Mouse (Mus musculus): ENCODE measurements around the gene Pamr1. TPM values are rescaled to one million over a fixed set of nuclear protein-coding genes. Genes with fewer than 3 reads are reported as not detected.

The Pamr1 gene
- 4.1 and 4.5 TPM in 2 replicates for polyA plus RNA-seq (2015; fragmentation: Nextera tagmentation; extraction: Ambion mirVana)

DNA sequence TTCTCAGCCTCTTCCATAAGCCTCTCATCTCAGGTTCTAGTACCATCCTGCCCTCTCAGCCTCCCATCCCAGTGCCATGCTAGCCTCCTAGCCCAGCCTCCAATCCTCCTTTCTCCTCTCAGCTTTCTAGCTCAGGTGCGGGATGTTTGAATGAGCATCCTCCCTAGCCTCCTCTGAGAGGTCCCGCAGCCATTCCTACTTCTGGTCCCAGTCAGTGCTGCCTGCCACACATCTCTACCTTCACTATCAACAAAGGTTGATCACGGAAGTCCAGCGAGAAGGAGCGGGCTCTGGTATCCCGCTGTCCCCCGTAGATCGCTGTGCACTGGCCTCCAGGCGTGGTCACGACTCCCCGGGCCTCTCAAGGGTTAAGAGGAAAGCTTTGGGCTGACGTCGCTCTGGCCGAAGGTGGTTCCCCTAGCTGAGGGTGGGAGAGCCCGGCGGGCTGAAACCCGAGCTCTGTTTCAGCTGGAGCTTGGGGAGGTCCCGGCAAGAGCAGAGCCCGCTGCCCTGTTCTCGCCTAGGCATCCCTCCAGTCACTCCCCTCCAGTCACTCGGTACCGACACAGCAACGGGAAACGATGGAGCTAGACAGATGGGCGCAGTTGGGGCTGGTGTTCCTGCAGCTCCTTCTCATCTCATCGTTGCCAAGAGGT is at the start of gene Pamr1:
Pamr1 (plus strand) TSS at position 402 of the 656 bp plus-strand sequence.
- Histone ChIP-seq H3K4me2 (peak within 1 kb of the TSS; percentile 49), H3K36me3 (no peaks in the 10 kb centered on the region), H3K27me3 (peaks cover 12% of the 10 kb centered on the region), H3K9ac (no peak within 1 kb of the TSS), H3K9me3 (replicated peaks) (no peaks in the 10 kb centered on the region), H3K27ac (no peak within 1 kb of the TSS), H3K4me3 (replicated peaks) (peak within 1 kb of the TSS; percentile 35), H3K4me1 (replicated peaks) (0 out of 2 replicates have a peak, but pooled peaks cover 4% of the 10 kb centered on the region)
- no peak for DNase-seq
- 4% methylated on average over 26 of the region's 26 CpGs for WGBS (ENCODE audit: insufficient replicate concordance)
- ATAC-seq (ENCODE audit: low read depth): peak; percentile 55

DNA sequence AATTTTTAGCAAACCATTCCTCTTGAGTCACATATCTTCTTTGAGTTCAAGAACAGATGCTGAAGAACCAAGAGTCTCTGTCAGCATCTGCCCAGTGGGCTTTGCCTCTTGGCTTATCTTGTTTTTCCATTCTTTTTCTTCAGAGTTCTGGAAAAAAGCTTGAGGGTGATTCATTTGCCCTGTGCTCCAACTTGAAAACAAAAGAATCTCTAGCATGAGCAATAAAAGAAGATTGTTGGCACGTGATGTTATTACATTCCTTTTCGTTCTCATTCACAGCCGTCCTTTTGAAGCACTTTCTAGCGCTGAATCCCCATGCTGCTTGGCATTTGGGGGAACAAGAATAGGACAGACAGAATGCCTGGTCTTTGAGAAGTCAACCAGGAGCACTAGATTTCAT is 42.2 kb upstream of the Pamr1 start:
- Histone ChIP-seq H3K27ac (no peak overlapping the region), H3K4me1 (replicated peaks) (no peaks in the 10 kb centered on the region), H3K9me3 (replicated peaks) (no peaks in the 10 kb centered on the region), H3K4me3 (replicated peaks) (no peak overlapping the region), H3K9ac (no peak overlapping the region), H3K36me3 (no peaks in the 10 kb centered on the region), H3K27me3 (no peaks in the 10 kb centered on the region), H3K4me2 (no peak overlapping the region)
- ATAC-seq (ENCODE audit: low read depth) (no peak), DNase-seq (no peak)
- WGBS (ENCODE audit: insufficient replicate concordance): 39% methylated on average over 4 of the region's 4 CpGs

DNA sequence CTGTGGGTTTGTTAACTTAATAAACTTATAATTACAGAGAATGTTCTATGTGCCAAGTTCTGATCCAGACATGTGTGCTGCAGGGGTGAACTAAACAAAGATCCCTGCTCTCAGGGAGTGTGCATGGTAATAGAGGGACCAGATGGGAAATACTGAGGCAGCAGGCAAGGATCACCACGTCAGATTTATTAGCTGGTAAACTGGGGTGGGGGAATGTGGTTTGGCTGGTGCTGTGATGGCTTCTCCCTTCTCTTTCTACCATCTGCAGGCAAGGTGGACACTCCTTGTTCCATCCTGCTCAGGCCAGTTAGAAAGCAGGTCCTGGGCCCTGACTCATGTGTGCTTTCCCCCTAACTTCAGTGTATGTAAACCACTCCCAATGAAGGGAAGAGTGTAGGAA is 41.7 kb upstream of the Pamr1 start:
- ATAC-seq (ENCODE audit: low read depth): no peak
- Histone ChIP-seq H3K27me3 (no peaks in the 10 kb centered on the region), H3K4me2 (no peak overlapping the region), H3K9ac (no peak overlapping the region), H3K27ac (no peak overlapping the region), H3K4me3 (replicated peaks) (no peak overlapping the region), H3K9me3 (replicated peaks) (no peaks in the 10 kb centered on the region), H3K36me3 (no peaks in the 10 kb centered on the region), H3K4me1 (replicated peaks) (no peaks in the 10 kb centered on the region)
- 31% methylated on average over 1 of the region's 1 CpGs for WGBS (ENCODE audit: insufficient replicate concordance)
- DNase-seq: no peak

DNA sequence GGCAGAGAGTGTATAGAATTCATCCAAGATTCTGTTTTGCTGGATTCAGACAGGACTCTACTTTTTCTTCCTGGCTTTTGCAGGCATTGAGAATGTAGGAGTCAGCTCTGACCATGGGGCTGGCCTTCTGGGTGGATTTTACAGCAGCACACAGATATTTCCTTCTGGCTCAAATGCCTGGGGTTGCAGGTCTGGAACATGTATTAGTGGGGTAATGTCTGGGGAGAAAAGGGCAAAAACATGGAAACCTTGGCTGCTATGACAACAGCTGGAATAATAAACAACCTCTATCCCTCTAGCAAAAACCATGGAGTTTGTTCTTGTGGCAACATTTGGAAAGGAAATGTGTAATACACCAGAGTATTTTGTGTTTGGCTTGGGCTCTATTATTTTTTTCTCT is 29.9 kb upstream of the Pamr1 start:
- ATAC-seq (ENCODE audit: low read depth) (no peak), DNase-seq (no peak)
- Histone ChIP-seq H3K4me3 (replicated peaks) (no peak overlapping the region), H3K9ac (no peak overlapping the region), H3K4me1 (replicated peaks) (no peaks in the 10 kb centered on the region), H3K9me3 (replicated peaks) (no peaks in the 10 kb centered on the region), H3K27me3 (no peaks in the 10 kb centered on the region), H3K27ac (no peak overlapping the region), H3K36me3 (no peaks in the 10 kb centered on the region), H3K4me2 (no peak overlapping the region)

DNA sequence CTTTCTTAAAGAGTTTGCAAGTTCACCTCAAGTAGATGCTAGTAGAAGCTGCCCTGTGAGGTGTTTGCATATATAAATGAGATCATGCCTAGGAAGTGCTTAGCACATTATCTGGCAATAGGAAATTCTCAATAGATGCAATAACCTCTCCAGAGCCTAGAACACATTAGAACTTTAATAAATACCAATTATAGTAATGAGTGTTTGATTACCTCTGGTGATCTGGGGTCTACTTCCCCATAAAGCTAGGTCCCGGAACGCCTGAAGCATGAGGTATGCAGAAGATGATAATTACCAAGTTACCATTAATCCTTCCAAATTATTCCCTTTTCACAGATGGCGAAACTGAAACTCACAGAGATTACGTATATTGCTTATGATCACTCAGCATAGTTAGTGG is 22.2 kb upstream of the Pamr1 start:
- no peaks in the 10 kb centered on the region for H3K36me3 ChIP-seq
- H3K4me1 ChIP-seq (replicated peaks): no peaks in the 10 kb centered on the region
- H3K9ac ChIP-seq: no peak overlapping the region
- H3K27ac ChIP-seq: no peak overlapping the region
- H3K4me3 ChIP-seq (replicated peaks): no peak overlapping the region
- 76% methylated on average over 4 of the region's 4 CpGs for WGBS (ENCODE audit: insufficient replicate concordance)
- DNase-seq: no peak
- no peaks in the 10 kb centered on the region for H3K9me3 ChIP-seq (replicated peaks)
- no peak overlapping the region for H3K4me2 ChIP-seq
- no peak for ATAC-seq (ENCODE audit: low read depth)
- H3K27me3 ChIP-seq: no peaks in the 10 kb centered on the region

DNA sequence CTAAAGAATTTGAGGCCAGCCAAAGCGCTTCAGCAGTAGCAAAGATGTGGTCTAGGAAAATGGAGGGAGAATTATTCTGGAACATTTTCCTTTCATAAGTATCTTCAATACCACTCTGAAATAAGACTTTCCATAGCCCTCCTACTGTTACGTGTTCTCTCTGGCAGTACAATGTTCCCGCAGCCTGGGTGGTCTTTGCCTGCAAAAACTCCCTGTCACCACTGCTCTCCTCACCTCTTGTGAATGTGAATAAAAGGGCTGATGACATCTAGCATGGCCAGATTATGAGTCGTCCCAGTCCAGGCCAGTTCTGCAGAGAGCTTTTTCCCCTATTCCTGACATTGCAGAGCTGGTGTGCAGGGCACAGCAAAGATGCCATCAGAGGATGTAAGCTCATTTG is 16.4 kb upstream of the Pamr1 start:
- 58% methylated on average over 4 of the region's 4 CpGs for WGBS (ENCODE audit: insufficient replicate concordance)
- H3K4me1 ChIP-seq (replicated peaks): no peaks in the 10 kb centered on the region
- H3K36me3 ChIP-seq: no peaks in the 10 kb centered on the region
- H3K4me3 ChIP-seq (replicated peaks): no peak overlapping the region
- H3K4me2 ChIP-seq: no peak overlapping the region
- H3K9me3 ChIP-seq (replicated peaks): no peaks in the 10 kb centered on the region
- ATAC-seq (ENCODE audit: low read depth) (no peak), DNase-seq (no peak)
- H3K9ac ChIP-seq: no peak overlapping the region
- H3K27me3 ChIP-seq: no peaks in the 10 kb centered on the region
- no peak overlapping the region for H3K27ac ChIP-seq

DNA sequence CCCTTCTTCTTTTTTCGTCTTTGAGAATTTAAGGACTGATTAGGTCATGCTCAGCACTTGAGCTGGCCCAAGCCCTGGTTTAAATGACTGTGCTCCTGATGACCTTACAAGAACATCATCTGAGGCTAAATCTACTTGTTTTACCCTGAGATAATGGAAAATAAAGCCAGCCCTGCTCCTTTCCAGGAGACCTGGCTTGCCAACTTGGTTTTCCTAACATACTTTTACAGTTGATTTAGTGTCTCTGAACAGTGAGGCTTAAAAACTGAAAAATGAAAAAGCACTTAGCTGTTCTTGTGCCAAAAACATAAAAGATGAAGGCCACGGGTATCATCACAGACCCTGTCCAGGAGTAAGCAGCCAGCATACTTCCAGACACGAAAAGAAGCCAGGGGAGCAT is 13.0 kb upstream of the Pamr1 start:
- H3K4me2 ChIP-seq: no peak overlapping the region
- WGBS (ENCODE audit: insufficient replicate concordance): 44% methylated on average over 3 of the region's 3 CpGs
- no peak overlapping the region for H3K27ac ChIP-seq
- DNase-seq: no peak
- no peak overlapping the region for H3K4me3 ChIP-seq (replicated peaks)
- H3K9ac ChIP-seq: no peak overlapping the region
- H3K9me3 ChIP-seq (replicated peaks): no peaks in the 10 kb centered on the region
- no peaks in the 10 kb centered on the region for H3K36me3 ChIP-seq
- H3K27me3 ChIP-seq: no peaks in the 10 kb centered on the region
- no peaks in the 10 kb centered on the region for H3K4me1 ChIP-seq (replicated peaks)
- no peak for ATAC-seq (ENCODE audit: low read depth)

DNA sequence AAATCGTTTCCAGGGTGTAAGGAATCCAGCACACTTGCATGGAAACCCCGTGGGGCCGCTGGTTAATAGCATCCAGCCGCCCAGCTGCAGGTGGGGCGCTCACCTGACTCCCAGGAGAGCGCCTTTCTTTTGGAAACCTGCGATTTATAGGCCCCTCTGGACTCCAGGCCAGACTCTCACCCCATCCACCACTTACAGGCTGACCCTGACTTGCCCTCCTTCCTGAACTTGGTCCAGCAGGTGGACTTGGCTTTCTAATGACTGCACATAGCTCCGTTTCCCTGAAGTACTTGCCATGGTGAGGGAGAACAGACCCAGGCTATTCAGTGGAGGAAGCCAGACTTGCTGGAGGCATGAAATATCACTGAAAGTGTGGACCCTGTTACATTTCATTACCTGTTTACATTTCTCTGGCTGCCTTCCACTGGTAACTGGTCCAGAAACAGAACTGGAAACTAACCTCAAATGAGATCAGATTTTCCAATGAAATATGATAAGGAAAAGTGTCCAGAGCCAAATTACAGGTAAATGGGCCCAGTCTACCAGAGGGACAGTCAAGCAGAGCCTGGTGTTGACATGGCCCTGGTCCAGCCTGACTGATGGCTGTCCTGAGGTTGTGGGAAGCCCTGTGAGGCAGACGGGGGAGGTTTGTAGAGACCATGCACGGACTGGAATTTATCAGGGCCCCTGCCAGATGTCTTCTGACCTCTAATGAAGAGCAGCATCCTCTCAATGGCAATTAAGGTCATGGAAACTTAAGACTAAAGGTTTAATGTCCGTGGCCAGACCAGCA is 9.2 kb upstream of the Pamr1 start:
- H3K9me3 ChIP-seq (replicated peaks): no peaks in the 10 kb centered on the region
- H3K27ac ChIP-seq: no peak overlapping the region
- H3K9ac ChIP-seq: no peak overlapping the region
- H3K4me2 ChIP-seq: no peak overlapping the region
- DNase-seq (no peak), ATAC-seq (ENCODE audit: low read depth) (no peak)
- H3K4me3 ChIP-seq (replicated peaks): no peak overlapping the region
- H3K36me3 ChIP-seq: no peaks in the 10 kb centered on the region
- no peaks in the 10 kb centered on the region for H3K27me3 ChIP-seq
- 44% methylated on average over 11 of the region's 11 CpGs for WGBS (ENCODE audit: insufficient replicate concordance)
- no peaks in the 10 kb centered on the region for H3K4me1 ChIP-seq (replicated peaks)

DNA sequence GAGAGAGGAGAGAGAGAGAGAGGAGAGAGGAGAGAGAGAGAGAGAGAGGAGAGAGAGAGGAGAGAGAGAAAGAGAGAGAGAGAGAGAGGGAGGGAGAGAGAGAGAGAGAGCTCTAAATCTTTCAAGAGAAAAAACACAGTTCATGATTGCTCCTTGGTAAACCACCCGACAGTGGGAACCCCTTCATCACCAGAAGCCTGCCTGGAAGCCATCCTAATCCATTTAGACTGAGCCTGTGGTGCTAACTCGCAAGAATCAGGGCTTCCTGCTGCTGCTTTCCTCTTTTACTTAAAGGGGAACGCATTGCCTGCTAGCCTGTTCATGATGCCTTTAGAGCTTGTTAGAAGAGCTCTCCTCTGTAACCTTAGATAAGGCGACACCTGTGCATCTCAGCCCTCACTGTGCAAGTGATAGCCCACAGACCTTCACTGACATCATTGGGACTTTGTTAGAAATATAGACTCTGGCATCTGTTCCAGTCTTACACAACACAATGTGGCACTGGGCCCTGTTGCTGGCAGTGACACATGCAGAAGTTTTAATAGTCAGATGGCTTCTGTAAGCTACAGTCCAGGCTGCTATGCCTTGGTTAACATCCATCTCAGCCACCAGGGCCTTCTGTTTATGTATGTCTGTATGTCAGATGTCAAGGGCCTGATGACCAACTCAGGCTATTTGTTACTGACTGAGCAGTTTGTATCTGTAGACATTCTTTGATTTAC is 8.2 kb upstream of the Pamr1 start:
- Histone ChIP-seq H3K9ac (no peak overlapping the region), H3K27ac (no peak overlapping the region), H3K9me3 (replicated peaks) (no peaks in the 10 kb centered on the region), H3K4me2 (no peak overlapping the region), H3K4me3 (replicated peaks) (no peak overlapping the region), H3K27me3 (no peaks in the 10 kb centered on the region), H3K4me1 (replicated peaks) (no peaks in the 10 kb centered on the region), H3K36me3 (no peaks in the 10 kb centered on the region)
- 18% methylated on average over 4 of the region's 4 CpGs for WGBS (ENCODE audit: insufficient replicate concordance)
- ATAC-seq (ENCODE audit: low read depth): no peak
- DNase-seq: no peak

DNA sequence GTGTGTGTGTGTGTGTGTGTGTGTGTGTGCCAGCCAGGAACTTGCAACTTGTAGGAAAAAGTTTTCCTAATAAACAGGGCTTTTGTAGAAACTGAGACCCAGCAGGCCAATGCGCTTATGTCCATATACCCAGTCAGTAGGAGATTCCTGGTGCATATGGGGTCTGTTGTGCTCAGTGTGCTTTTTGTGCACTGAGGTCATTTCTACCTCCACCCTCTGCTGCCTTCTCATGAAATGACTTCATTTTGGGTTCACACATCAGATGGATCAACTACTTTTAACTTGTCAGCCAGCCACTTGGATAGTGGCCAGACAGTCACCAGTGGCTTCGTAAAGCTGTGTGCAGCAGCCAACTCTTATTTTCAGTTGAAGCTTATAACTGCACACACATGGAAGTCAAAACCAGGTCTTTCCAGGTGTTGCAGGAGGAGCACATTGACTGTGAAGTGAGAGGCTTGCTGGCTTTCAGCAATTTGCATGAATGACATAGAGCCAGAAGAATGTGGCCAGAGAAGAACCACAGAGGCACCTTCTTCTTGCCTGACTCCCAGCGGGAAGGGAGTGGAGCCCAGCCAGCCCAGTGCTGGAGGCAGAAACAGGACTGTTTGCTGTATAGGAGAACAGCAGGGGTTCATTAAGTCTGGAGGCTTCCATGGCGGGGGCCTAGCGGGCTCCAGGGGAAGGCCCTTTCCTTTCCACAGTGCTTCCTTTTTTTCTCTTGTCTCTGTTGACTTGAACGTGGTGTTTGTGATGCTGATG is 5.7 kb upstream of the Pamr1 start:
- no peaks in the 10 kb centered on the region for H3K4me1 ChIP-seq (replicated peaks)
- ATAC-seq (ENCODE audit: low read depth) (no peak), DNase-seq (no peak)
- H3K4me2 ChIP-seq: no peak overlapping the region
- WGBS (ENCODE audit: insufficient replicate concordance): 34% methylated on average over 6 of the region's 6 CpGs
- no peak overlapping the region for H3K27ac ChIP-seq
- peaks cover 3% of the 10 kb centered on the region for H3K27me3 ChIP-seq
- no peaks in the 10 kb centered on the region for H3K9me3 ChIP-seq (replicated peaks)
- H3K36me3 ChIP-seq: no peaks in the 10 kb centered on the region
- H3K4me3 ChIP-seq (replicated peaks): no peak overlapping the region
- no peak overlapping the region for H3K9ac ChIP-seq

Data from liver, embryonic 13.5 days (tissue).